Mouse (Mus musculus) bone marrow, adult 2 months (tissue): Measurements from ENCODE around the gene Thbs3. TPM values are rescaled to one million over a fixed set of nuclear protein-coding genes. Genes with fewer than 3 reads are reported as not detected.

Experiments
- H3K27ac ChIP-seq: fragments of 200-500 bp; 2 replicates; pipeline ENCODE4 v1.5.1; 2012; ENCODE audit warnings: low read depth, mild to moderate bottlenecking, control low read depth, inconsistent platforms, low read length; ENCODE audit not compliant: control insufficient read depth, poor library complexity, insufficient read depth
- H3K4me1 ChIP-seq: fragments of 200-500 bp; 2 replicates; pipeline ENCODE4 v1.6.1; 2011; ENCODE audit warnings: low read length; ENCODE audit not compliant: control insufficient read depth, insufficient read depth
- H3K4me3 ChIP-seq: fragments of 200-500 bp; replicated peaks from 2 replicates; pipeline ENCODE3; 2011; ENCODE audit warnings: mild to moderate bottlenecking, low read depth, low read length, control low read depth; ENCODE audit not compliant: control insufficient read depth
- CTCF ChIP-seq: fragments of 200-500 bp; IDR thresholded peaks from 2 replicates; pipeline ENCODE4 v1.5.1; 2011; ENCODE audit warnings: low read length, control low read depth; ENCODE audit not compliant: control insufficient read depth, insufficient read depth
- POLR2A ChIP-seq: fragments of 200-500 bp; IDR thresholded peaks from 2 replicates; pipeline ENCODE4 v1.6.1; 2011; ENCODE audit warnings: low read depth, mild to moderate bottlenecking, control low read depth, low read length, borderline replicate concordance; ENCODE audit not compliant: control insufficient read depth
- WGBS: fragments of 180-500 bp; shearing (Covaris S2); methylation state at CpG from one replicate; pipeline ENCODE4 v1.1.7; 2018; 5-methylcytosine and 5-hydroxymethylcytosine counted together
- polyA plus RNA-seq: library from polyadenylated mRNA; stranded (reverse); fragments of >200 nt; gene quantifications from 2 replicates; pipeline ENCODE4 v1.2.4, GENCODE M21; 2011; ENCODE audit warnings: low replicate concordance; ENCODE audit not compliant: missing spikeins, insufficient read depth, insufficient read length

Thbs3 gene
- polyA plus RNA-seq, 1 experiment: 2.9 TPM

DNA sequence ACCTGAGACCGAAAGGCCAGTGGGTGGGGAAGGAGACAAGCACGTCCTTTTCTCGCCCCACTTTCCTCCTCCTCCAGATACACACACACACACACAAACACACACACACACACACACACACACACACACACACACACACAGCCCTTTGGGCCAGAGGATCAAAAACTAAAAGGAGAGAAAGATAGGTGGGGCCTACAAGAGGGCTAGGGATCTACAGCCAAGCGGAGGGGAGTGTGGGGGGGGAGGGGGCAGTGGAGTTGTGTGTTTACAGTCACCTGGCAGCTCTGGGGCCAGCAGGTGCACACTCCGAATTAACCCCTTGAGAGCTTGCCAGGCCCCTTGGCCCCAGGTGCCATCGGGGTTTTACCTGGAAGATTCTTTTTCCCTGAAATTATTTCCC is 17.6 kb downstream of the Thbs3 start:
- Histone ChIP-seq H3K27ac (no peak overlapping the region), H3K4me3 (no peak overlapping the region), H3K4me1 (peaks cover 3% of the 10 kb centered on the region; the same call in 1 of the 2 replicates)
- TF ChIP-seq POLR2A: no peak
- TF ChIP-seq CTCF: no peak
- 79% methylated on average over 6 of the region's 6 CpGs for WGBS

DNA sequence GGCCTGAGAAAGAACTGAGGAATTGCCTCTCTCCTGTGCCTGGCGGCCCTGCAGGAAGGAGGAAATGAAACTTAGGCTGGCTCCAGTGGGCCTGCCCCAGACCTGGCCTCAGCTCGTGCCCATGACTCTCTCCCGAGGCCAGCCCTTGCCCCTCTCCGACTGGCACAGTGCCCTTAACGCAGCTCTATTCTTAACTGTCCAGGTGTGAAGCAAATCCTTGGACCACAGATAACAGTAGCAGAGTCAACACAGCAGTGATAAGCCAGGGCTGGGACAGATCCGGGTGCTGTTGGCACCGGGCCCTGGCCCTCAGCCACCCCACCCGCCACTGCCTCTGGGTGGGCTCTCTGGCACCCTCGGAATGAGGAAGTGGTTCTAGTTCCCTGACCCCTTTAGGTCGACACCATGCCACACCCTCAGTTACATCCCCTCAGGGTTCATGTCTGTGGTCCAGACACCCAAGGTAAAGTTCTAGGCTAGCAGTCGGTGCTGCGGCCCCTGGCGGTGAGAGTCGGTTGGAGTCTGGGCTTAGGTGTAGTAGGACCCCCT is 18.7 kb downstream of the Thbs3 start:
- 8% methylated on average over 14 of the region's 14 CpGs for WGBS
- H3K4me3 ChIP-seq: no peak overlapping the region
- peaks cover 3% of the 10 kb centered on the region; the same call in 1 of the 2 replicates for H3K4me1 ChIP-seq

DNA sequence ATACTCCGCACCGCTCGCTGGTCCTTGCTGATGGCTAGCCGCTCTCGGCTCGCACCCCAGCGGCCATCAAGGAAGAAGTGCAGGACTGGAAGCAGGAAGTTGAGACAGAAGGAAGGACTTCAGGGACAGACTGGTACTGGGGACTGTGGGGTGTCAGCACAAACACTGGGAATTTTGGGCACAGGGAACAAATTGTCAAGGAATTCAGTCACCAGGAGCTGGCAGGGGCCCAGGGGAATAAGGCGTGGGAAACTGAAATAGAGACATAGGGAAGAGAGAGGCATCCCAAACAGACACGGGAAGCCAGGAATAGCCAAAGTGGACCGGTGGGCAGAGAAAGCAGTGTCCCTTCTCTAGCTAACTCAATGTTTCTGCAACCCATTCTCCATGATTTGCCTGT is 21.5 kb downstream of the Thbs3 start:
- Histone ChIP-seq H3K27ac (no peak overlapping the region), H3K4me3 (no peak overlapping the region), H3K4me1 (peaks cover 3% of the 10 kb centered on the region; the same call in 1 of the 2 replicates)
- 81% methylated on average over 10 of the region's 10 CpGs for WGBS
- TF ChIP-seq CTCF (no peak), POLR2A (no peak)

More for the DNA sequence above, 18.7 kb downstream of the Thbs3 start:
- TF ChIP-seq CTCF: peak; percentile 30; the same call in 1 of the 2 replicates
- TF ChIP-seq POLR2A: no peak
- H3K27ac ChIP-seq: peak overlapping the region; percentile 76

DNA sequence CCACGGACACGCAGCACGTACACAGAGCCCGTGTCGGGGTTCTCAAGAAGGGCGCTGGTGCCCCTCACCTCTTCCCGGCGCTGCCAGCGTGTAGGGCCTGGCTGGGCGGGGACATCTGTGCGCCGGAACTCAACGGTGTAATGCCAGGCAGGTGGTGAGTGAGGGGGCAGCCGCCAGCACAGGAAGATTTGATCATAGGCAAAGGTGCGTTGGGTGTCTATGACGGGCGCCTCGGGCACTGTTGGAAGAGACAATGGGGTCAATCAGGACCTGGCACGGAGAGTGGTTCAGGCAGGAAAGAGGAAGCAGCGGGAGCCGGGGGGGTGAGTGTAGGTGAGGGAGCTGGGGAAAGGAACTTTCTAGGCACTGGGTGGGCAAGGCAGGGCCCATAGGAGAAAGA is 22.7 kb downstream of the Thbs3 start:
- TF ChIP-seq POLR2A: no peak
- TF ChIP-seq CTCF: no peak
- 79% methylated on average over 21 of the region's 21 CpGs for WGBS

DNA sequence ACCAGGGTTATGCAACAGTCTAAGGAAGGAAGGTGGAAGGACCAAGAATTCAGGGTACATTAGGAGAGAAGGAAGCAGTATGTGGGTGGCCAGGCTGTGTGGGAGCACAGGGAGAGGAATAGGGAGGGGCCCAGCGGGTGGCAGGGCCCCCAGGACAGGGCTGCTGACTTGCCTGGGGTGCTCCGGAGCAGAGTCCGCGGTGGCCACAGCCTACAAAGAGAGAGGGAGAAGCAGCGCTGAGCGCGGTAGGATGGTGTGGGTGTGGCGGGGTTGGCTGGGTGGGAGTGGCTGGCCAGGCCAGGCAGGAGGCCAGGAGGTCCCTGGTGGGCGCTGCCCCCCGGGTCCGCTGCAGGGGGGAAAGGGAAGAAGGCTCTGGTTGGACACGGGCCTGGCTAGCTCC is 23.5 kb downstream of the Thbs3 start:
- no peak for TF ChIP-seq CTCF

More for the DNA sequence above, 22.7 kb downstream of the Thbs3 start:
- Histone ChIP-seq H3K27ac (no peak overlapping the region), H3K4me1 (peaks cover 3% of the 10 kb centered on the region; the same call in 1 of the 2 replicates), H3K4me3 (no peak overlapping the region)

DNA sequence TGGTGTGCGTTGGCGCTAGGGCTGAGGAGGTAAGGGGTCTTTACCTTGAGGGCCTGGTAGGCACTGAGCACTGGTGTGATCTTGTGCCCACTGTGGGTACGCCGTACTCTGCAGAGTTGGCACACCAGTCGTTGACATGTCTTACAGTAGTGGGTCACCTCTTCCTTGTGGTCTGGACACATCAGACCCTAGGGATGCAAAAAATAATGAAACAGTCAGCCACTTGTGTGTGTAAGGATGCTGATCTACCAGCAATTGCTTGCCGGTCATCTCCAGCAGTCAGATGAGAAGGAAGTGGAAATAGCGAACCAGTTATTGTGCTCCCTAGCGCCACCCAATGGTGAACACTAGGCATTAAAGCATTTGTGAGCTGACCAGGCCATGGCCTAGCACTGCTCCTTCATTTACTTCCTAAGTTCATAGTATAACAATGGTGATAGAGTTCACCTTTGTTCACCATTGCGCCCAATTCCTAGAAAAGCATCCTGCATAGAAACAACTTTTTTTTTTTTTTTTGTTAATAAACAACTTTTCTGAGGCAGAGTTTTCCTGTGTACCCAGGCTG is 27.4 kb downstream of the Thbs3 start:
- no peak overlapping the region for H3K4me3 ChIP-seq
- TF ChIP-seq POLR2A (no peak), CTCF (peak; percentile 72)
- WGBS: 57% methylated on average over 9 of the region's 9 CpGs
- H3K27ac ChIP-seq: no peak overlapping the region
- peaks cover 3% of the 10 kb centered on the region for H3K4me1 ChIP-seq

More for the DNA sequence above, 23.5 kb downstream of the Thbs3 start:
- 77% methylated on average over 11 of the region's 12 CpGs for WGBS
- Histone ChIP-seq H3K27ac (no peak overlapping the region), H3K4me3 (no peak overlapping the region), H3K4me1 (peaks cover 2% of the 10 kb centered on the region; the same call in 1 of the 2 replicates)

DNA sequence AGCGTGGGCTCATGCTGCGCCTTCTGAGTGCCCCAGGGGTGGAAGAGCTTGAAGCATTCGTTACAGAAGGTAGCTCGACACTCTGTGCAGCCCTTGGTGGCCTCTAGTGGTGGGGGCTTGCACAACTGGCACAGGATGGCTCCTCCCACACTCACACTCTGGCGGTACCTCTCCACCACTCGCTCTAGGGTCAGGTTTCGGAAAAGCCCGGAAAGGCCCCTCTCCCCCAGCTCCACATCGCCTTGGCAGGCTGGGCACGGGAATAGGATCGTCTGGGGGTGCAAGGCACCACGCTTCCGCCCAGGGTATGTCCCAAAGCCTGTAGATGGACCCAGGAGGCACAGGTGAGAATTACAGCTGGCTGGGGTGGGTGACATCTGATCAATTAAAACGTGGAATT is 28.6 kb downstream of the Thbs3 start:
- TF ChIP-seq POLR2A (no peak), CTCF (peak; percentile 58)
- Histone ChIP-seq H3K4me3 (no peak overlapping the region), H3K27ac (no peak overlapping the region), H3K4me1 (peaks cover 3% of the 10 kb centered on the region)
- 11% methylated on average over 14 of the region's 14 CpGs for WGBS

DNA sequence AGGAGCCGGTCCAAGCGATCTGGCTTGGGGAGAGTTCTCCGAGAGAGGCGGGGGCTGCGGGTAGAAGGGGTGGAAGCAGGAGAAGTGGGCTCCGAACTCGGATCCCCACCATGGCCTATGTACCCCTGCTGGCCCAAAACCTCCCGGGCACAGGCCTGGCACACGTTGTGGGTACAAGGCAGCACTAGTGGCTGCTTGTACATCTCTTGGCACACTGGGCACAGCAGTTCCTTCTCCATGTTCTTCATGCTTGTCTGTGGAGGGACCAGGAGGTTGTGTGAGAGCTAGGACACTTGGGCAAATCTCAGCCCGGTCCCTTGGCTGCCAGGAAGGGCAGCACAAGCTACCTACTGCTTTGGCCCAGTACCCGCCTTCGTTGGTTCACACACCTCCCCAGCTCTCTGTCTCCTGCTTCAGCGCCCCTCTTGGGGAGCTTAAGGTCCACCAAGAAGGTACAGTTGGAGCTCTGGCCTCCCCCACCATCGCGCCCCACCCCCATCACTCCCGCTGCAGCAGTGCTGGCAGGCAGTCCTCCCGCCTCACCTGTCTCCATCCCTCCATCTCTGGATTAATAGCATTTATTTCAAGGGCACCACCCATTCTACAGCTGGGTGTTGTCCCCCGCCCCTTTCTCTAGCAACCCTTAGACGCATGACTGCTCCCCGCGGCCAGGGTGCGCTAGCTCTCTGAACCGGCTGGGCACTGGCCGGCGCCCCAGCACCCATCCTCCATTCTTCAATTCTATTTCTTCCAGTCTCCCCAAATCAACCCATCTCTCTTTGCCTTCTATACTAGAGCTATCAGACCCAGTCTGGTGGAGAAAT is 29.4 kb downstream of the Thbs3 start:
- Histone ChIP-seq H3K27ac (no peak overlapping the region), H3K4me3 (no peak overlapping the region), H3K4me1 (peaks cover 3% of the 10 kb centered on the region)
- 43% methylated on average over 25 of the region's 25 CpGs for WGBS
- TF ChIP-seq CTCF (0 out of 2 replicates have a peak, but pooled peaks have one; percentile 2), POLR2A (no peak)
